Mouse (Mus musculus): ENCODE data around the gene Rab11fip3.

Rab11fip3 gene

DNA sequence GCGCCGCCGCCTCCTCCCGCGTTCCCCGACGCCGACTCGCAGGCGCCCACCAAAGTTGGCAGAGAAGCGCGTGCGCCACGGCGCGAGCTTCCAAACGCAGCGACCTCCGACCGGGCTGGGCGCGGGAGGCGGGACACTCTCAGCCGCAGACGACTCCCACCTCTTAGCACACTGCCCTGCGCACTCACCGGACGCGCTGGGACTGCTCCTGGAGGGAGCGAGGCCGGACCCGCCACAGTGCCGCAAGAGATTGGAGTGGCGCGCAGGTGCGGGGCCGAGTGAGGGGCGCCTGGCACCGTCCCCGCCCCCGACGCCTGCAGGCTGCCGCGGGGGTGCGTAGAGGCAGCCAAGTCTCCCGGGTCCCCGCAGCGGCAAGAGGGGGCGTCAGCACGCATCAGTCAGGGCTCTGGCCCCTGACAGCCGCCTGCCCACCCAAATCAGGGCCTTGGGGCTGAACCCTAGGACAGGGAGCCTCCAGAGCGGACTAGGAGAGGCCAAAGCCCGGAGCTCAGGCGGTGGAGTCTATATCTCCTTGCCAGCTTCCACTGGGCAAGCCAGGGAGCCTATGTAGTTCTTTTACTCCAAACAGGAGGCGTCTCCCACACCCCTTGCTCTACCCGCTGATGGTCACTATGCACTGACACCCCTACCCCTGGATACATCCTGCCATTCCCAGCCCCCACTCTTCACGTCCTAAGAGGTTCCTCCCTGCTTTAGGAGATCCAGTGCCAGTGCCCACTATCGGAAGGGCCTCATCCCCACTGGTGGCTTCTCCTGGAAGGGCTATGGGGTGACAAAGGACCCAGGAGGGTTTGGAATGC is 117.3 kb downstream of the Rab11fip3 start, which contains the start of gene A930017K11Rik:
A930017K11Rik (minus strand) TSS at position 763 of the 821 bp plus-strand sequence.
- peak; percentile 44 for DNase-seq

DNA sequence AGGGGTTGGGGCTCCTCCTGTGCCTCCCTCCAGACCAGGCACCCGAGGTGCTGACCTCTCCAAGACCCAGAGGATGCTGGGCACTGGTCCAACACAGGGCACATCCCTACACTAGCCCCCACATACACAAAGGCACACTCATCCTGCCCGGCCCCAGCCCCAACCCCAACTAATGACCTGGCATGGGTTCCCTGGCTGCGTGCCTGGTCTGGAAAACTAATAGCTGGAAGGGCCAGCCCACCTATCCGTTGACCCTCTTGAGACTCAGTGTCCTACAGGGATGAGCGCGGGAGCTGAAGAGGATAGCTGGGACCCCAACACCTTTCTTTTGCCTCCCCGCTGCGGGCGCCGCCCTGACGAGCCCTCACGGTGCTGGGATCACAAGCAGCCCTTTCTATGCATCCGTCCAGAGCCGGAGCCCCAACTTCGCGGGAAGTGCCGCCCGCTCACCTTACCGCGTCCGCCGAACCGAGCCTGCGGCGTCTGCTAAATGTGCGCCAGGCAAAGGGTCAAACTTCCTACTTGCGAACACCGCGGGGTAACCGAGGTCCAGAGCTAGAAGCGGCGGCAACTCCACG is 118.0 kb downstream of the Rab11fip3 start:
- DNase-seq = no peak

DNA sequence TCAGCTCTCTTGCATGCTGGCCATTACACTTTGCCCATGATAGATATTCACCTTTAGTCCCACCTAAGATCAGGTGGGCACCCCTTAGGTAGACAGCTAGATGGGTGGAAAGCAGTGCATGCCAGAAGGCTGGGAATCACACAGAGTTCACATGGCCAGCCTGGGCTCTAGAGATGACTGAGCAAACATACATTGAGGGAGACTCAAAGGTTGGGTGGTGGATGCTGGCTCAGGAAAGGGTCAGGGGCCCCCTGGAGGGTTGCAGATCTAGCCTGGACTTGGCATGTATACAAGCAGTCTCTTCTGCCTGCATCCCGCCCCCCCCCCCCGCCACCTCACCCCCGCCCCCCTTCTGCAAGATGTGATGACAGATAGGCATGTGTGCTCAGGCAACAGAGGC is 118.6 kb downstream of the Rab11fip3 start:
- DNase-seq = no peak

DNA sequence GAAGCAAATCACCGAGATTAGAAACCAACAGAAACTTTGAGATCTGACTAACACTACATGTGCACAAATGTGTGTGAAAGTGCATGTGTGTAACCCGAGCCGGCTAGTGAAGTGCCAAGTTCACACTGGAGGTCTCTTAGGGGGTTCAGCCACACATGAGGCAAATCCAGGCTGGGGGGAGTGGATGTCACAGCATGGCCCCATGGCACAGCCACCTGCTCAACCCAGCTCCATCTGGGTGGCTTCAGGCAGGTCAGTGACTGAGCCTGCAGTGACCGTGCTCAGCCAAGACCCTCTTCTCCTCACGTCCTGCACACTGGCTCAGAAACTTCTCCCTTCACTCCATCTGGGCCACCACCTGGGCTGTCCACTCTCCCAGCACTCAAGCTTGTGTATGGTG is 119.4 kb downstream of the Rab11fip3 start:
- DNase-seq = no peak

GRCm38 (mm10) chr17:25948051-25948450 is 121.3 kb downstream of the Rab11fip3 start:
- DNase-seq = no peak

GRCm38 (mm10) chr17:25947576-25947975 is 121.8 kb downstream of the Rab11fip3 start:
- no peak for DNase-seq

DNA sequence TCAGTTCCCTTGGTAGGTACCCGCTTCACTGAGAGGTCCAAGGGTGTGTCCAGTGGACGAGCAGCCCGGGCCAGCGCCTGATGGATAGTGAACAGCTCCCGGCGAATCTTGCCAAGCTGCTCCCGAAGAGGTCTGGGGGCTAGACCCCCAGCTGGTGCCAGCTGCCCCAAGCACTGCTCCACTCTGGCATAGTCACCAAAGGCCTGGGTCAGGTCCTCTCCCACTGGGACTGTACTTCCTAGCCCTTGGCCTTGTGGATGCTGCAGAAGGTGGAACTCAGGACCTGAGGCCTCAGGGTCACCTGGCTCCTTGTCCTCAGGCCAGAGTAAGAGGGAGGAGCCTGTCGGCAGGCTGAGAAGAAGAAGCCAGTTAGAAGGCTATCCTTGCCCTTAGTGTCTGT is 122.5 kb downstream of the Rab11fip3 start:
- no peak for DNase-seq

GRCm38 (mm10) chr17:25946349-25946748 is 123.0 kb downstream of the Rab11fip3 start:
- no peak for DNase-seq

DNA sequence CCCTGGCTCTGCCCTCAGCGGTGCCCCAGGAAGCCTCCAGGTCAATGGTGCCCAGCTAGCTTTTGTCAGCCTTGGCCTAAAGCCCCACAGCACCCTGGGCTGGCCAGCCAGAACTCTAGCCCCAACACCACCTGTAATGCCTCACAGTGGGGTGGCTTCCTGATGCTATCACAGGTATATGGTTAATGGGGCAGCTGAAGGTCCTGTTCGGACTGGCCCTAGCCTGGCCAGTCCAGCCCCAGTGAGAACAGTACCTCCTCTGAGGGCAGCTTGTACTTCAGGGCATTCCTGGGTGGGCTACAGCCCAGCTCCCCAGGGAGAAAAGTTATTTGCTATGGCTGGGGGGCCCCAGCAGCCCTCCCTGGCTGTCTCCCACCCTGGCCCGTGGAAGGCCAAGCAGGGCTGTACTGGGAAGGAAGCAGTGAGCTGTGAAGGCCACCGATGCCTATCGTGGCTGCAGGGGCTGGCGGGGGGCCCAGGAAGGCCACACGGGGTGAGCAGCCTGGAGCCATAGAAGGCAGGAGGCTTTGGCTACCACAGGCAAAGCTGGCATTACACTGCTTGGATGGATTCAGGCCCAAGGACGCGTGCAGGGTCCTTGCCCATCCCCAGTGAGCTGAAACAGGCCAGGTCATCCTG is 123.7 kb downstream of the Rab11fip3 start:
- DNase-seq = peak; percentile 68

GRCm38 (mm10) chr17:25944366-25945163 is 124.8 kb downstream of the Rab11fip3 start, which contains the start of the genes Pigq and Nhlrc4:
Gene Pigq, minus strand, starts transcription at chr17:25944936.
Gene Nhlrc4, minus strand, starts transcription at chr17:25944961.
- DNase-seq = no peak

DNA sequence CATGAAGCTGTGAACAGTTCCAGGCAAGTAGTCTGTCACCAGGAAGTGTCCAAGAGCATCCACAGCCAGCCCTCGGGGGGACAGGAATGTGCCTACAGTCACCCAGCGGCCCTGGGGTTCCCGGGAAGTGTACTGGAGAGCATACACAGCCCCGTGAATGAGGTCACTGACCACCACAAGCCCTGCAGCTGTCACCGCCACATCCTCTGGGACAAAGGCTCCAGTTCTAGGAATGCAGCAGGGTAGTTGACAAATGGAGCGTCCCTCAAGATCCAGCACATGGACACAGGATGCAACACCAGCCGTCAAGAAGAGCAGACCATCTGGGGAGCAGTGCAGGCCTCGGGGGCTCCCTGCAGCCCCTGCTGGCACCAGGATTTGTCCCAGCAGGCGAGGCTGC is 125.6 kb downstream of the Rab11fip3 start:
- no peak for DNase-seq

- no peak for DNase-seq
Observed at GRCm38 (mm10) chr17:25943221-25943620, 126.1 kb downstream of the Rab11fip3 start.

GRCm38 (mm10) chr17:25942597-25943151 is 126.7 kb downstream of the Rab11fip3 start:
- no peak for DNase-seq

DNA sequence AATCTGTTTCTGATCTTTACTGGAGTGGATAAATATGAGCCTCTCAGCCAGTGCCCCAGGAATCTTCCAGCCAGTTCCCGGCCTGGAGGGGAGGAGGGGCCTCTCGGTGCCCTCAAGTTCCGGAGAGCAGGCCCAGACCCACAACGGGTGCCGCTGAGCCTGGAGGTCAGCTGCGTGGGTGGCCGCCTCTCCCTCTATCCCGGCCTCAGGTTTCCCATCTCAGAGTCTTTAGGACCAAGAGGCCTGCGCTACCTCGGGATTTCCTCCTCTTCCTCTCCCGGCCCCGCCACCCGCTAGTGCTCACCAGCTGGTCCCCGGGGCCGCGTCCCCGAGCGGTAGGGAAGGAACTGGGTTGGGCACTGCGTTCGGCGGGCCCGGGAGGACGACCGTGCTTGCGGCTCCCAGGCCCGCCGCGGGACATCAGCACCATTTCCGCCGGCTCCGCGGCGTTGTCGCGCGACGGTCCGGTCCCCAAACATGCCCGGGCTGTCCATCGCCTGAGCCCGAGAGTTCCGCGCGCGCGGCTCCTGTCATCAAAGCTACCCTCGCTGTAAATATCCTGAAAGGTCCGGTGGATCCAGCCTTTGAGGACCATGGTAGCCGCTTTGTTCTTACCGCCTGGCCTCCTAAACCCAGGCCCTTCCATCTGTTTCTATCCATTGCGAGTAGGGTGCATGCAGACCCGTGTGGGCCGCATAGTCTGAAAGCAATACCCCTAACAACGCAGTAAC is 127.7 kb downstream of the Rab11fip3 start:
- DNase-seq = peak; percentile 85

Measured in kidney, postnatal 14 days (tissue).